Mouse (Mus musculus): ENCODE results near the gene Hipk1. TPM values are rescaled to one million over a fixed set of nuclear protein-coding genes. Genes with fewer than 3 reads are reported as not detected.
A peak's percentile ranks its signal among the peaks of the same experiment; 100 is the strongest.

The Hipk1 gene
- total RNA-seq, 2 experiments from 2014 or later: 96.7 to 98.2 TPM

DNA sequence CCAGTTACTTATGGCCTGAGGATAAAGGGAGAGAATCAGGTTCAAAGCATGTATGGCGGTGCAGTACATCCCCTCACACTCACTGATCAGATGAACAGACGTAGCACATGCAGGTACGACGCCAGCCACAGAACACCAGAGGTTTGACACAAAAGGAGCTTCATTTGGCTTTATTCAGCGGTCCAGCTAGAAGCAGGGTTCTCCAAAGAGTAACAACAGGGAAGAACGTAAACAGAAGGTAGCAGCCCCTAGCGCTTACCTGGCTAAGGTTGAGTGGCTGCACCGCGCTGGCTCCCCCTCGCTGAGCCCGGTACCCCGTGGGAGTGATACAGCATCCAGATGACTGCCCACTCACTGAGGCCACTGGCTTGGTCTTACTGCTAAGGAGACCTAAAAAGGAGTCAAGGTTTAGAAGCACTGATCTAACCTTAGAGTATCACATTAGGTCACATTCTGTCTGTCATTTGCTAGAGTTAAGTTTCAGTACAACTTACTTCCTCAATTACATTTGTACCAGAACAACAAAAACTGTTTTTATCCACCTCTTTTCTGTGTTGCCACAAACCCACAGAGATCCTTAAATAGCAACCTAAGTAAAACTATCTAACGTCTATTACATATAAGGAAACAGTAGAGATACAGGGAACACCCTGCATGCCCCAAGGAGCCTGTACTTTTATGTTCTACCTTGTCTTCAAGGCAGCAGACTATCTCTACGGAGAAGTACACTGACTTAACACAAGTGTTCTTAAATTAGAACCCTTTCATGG, 46.2 kb downstream of the Hipk1 start:
- DNase-seq: no peak

DNA sequence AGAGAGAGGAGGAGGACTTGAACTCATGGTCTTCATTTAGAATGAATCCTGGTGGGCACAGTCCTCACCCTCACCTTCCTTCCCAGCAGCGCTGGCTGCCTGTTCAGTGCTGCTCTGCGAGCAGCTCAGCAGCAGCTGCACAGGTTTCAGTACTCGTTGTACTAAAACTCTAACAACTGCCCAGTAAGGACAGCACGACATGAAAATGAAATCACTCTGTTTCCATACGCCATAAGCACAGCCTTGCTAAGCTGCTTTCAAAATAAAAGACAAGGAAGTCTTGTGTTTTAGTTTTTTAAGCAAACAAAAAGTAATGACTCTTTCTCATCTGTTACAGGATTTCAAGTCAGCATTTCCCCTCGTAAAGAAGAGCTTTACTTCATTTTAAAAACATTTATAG, 48.2 kb downstream of the Hipk1 start:
- no peak for DNase-seq

DNA sequence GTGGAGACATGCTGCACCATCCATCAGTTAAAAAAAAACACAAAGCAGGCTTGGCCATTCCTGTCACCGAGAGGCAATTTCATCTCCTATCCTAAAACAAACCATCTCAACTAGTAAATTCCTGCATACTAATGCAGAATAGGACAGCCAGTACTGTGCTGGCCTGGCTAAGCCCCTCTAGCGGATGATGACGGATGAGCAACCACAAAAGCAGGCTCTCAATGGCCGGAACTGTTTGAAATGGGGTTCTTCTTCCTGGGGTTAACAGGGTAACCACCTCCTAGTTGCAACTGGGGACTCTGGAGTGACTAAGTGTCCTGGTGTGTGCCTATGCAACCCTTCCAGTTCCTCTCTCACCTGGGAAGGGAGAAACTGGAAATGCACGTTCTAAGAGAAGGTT, 51.0 kb downstream of the Hipk1 start:
- DNase-seq: no peak

DNA sequence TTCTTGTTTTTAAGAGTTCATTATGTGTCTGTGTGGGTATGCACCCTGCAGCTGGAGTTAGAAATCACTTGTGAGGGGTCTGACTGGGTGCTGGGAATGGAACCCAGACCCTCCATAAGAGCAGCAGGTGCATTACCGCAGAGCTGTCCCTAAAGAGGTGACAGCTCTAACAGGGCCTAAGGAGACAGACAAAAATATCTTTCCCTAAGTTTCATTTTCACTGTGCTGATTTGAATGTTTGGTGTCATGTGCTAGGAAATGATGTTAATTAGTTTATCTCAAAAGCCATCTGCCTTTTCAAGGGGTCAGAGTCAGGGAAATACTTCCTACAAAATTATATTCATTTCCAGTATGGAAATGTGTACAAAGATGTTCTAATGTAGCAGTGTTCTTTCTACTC, 52.0 kb downstream of the Hipk1 start, which contains the start of gene Gm10964:
Gene Gm10964, plus strand, starts transcription at position 38 of the 400 bp plus-strand sequence.
- no peak for DNase-seq

DNA sequence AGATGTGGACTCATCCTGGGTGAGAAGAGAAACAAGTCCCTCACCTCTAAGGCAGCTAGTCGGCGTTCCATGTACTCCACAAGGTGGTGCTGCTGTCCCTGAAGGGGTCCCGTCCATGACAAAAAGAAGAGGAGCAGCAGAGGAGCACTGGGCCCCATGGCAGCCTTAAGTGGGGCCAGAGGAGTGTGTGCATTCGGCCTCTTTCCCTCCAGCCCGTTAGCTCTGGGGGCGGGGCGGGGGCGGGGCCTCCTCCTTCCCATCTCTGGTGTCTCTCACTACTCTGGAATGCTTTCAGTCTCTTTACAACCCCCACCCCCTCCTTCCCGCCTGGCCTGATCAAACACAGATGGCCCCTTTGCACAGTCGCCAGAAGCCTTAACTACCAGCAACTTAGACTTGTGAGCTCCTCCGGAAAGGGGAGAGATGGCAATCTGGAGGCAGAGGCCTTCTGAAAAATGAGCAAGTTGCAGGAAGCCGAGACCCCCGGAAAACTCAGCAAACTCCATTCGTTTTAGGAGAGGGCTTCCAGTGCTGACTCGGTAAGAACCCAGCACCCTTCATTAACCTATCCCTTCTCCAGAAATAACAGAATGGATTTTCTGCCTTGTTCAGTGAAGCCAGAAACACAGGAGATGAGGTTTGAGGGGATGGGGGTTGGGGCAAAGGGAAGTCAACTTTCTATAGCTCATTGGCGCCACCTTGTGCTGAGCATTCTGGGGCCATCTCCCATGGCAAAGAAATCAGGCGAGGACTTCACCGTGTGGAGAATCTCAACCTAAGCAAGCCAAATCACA, 53.4 kb downstream of the Hipk1 start, which contains the start of gene Olfml3:
Gene Olfml3, minus strand, starts transcription at position 224 of the 794 bp plus-strand sequence.
- DNase-seq: peak; percentile 95

DNA sequence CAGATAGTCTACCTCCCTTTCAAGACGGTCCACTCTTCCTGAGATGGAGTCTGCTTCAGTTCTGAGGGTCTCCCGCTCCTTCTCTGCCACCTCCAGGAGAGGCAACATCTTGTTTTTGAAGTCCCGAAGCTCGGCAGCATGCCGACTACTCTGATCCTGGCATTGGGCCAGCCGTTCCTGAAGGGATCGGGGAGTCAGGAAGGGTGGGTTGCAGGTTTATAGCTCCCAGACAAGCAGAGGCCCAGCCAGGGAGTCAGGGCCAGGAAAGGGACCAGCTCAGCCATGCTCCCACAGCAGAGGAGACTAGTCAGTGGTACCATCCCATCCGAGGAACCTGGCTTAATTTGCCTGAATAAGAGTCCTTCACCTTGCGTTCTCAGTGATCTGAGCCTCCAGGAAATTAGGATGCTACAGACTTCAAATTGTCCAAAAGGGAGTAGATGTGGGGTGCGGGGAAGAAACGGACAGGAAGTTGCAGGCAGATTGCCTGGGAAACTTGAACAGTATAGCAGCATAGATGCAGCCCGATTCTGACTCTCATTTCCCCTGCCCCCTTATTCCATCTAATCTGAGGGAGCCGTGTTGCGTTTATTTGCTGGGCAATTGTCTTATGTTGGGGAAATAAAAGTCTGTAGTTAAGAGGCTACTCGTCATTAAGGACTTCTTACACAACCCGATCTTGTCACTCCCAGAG, 54.2 kb downstream of the Hipk1 start:
- DNase-seq: peak; percentile 75

DNA sequence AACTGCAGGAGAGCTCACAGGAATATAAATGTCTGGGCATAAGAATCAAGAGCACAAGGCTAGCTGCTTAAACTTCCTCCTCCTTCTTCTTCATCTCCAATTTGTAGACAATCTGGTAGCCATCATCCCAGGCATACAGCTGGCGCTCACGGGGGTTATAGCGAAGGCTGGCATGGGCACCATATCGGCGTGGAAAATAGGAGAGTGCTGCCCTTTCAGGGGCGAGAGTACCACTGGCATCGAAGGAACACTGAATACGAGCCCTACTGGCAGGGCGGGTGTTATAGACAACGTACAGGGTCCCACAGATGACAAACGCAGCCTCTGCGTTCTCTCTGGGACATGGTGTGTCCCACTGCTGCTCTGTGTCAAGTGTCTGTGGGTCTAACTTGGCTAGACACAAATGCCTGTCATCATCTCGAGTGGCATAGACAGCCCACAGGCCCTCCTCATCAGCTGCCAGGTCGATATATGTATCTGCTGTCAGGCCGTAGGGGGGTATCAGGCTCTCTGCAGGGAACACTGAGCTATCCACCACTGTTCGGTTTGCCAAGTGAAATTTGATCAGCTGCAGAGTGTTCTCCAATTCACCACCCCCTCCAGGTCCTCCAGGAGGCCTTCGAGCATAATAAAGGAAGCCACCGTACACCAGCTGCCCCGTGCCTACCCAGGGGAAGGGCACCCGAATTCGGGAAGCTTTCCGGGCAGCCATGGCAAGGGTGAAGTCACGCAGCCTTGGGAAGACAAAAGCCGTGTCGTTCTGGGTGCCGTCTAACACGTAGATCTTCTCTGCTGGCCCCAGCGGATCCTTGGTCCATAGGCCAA, 55.4 kb downstream of the Hipk1 start:
- peak; percentile 16 for DNase-seq

DNA sequence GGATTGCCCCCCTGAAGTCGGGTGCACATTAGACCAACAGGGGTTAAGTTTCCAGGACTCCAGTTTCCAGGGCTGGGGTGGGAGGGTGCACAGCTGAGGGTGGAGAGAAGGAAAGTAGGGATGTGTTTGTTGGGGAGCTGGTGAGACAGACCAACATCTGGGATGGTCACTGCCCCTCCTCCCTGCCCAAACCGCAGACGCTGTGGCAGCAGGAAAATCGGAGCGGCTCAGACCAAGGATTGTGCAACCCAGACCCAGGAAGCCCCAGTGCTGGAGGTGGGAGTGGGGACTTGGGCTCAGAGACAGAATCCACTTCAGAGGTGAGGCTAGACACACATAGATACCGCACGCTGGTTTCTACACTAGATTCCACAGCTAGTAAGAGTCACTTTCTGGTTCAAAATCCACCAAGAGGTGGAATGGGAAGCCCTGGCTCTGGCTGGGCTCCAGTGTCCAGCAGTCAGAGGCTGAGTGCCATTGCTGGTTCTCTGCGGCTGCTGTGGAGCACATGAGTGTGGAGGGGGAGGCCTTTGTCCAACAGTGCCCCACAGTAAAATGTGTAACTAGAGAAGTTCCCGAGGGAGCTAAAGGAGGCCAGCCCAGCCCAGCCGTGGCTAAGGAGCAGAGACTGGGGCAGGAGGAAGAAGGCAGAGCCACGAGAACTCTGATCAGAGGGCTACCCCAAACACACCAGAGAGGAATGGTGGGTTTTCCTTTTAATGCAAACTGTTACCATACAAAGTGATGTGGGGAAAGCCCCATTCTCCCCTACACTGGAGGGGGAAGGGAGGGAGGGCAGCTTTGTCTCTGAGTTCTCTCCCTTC, 56.5 kb downstream of the Hipk1 start:
- DNase-seq: peak; percentile 47

DNA sequence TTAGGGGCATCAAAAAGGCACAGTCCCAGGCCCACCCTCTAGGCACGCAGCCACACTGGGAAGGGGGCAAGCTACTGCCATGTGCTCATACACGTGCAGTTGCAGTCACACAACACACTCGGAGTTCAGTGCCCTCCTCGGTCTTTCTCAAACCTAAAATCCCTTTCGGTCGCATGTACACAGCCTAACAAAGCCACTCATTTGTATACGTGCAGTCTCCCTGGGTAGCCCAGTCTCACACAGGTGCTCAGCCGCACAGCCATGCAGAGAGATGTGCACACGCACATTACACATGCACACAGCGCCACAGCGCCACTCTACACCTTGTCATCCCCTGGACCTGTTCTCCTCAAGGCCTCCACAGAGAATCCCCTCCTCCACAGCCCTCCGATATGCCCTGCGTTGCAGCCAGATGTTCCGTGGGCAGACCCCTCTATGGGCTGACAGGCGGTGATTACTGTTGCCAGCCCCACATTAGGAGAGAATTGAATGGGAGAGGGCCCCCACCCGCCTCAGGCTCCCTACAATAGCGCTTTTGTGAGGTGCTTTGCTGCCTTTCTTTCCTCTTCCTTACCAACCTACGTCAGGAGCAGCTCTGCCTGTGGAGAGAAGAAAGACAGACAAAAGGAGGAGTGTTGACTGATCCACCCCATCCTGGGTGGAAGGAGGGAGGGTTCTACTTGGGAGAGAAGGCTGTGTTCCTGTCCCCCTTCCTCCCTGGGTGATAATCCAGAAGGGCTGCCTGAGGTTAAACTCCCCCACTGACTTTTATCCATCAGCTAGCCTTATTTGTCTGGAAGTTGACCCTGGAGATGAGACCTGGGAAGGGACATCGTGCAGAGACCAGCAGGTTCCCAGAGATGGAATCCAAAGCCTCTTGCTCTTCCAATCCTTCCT, 57.3 kb downstream of the Hipk1 start:
- peak; percentile 11 for DNase-seq

DNA sequence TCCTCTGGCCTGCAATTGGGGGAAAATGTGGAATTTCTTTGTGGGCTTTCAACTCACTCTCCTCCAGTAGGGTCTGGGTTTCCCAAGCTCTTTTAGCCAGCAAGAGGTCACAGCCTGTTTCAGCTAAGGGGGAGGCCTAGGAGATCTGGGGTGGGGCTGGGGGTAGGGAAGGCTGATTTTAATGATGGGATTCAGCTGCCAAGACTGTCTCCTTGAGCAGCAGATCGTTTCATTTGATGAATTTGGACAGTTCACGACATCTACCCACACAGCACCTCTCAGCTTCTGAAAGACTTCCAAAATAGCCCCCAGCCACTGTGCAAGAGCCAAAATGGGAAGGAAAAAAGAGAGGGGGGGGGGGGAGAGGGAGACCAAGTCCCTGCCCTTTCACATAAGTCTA, 58.2 kb downstream of the Hipk1 start:
- no peak for DNase-seq

DNA sequence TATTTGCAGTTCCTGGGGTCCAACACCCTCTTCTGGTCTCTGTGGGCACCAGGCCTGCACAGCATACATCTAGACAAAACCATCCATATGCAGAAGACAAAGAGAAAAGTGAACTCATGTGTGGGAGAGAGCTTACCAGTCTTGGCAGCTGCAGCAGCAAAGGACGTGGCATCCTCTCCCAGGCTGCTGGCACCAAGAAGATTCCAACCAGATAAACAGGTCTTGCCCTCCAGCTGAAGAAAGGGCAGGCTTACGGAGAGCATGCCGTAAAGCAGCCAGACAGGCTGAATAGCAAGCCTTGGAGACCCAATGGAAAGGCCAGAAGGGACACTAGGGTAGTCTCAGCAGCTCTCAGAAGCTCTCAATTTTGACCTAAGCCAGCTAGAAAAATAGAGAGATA, 59.2 kb downstream of the Hipk1 start:
- DNase-seq: no peak

DNA sequence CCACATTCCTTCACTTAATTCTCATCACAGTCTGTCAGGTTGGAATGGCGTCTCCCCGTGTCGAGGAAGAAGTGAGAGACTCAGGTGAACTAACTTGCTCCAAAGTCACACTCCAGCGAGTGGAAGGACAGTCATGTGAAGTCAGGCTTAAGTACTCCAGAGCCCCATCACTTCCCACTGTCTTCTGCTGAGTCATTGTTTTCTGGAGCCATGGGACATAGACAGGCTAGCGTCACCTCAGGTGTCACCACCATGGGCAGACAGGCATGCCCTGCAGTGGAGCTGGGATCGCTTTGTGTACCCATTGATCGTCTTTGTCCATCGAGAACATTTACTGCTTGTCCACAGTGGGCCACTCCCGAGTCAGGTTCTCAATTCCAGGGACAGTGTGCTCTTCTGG, 61.5 kb downstream of the Hipk1 start:
- DNase-seq: no peak

DNA sequence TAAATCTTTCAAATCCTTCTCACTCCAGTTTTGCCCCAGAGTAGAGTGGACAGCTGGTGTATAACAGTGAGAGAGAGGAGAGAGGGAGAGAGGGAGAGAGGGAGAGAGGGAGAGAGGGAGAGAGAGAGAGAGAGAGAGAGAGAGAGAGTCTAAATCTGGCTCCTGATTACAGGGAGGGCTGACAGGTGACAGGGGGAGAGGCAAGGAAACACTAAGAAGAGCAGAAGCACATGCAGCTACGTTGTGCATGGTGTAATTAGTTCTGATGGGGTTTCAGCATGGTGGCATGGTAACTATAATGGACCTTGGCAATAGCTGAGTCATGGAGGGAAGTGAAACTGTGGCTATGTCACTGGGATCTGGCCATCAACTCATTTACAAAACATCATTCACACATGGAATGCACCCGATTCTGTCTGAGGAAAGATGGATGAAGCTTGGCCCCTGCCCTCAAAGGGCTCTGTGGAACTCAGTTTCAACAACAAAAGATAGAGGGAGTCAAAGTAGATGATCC, 63.5 kb downstream of the Hipk1 start:
- no peak for DNase-seq

DNA sequence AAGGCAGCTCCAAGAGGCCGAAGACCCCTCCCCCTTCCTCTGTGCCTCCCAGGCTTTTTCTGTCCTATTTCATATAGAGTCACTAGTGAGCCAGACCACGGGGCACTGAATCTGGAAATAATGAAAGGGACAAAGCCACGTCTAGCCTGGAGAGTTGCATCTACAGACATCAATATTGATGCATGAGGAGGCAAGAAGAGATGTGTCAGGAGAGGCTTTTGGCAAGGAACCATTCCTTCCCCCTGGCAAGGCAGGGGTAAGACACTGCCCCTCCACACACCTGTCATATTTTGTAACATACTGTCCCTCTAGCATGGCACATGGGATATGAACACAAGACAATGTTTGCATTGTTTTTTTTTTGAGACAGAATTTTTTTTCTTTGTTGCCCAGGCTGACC, 64.7 kb downstream of the Hipk1 start:
- no peak for DNase-seq

DNA sequence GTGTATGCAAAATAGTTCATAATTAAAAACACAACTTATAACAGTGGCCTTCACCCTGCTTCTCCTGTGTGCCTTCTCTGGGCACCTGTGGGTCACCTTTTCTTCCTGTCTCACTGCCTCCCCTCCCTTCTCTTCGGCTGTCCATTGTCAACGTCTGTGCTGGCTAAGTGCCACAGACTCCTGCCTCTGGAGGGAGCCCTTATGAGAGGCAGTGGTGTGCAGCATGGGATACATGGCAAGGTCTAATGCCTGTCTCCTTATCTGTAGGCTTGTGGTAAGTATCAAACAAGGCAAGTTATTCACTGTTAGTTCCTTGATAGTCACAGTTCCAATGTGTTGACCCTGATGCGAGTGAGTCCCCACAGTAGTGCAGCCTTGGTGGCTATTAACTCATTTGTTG, 67.2 kb downstream of the Hipk1 start:
- peak; percentile 35 for DNase-seq

DNA sequence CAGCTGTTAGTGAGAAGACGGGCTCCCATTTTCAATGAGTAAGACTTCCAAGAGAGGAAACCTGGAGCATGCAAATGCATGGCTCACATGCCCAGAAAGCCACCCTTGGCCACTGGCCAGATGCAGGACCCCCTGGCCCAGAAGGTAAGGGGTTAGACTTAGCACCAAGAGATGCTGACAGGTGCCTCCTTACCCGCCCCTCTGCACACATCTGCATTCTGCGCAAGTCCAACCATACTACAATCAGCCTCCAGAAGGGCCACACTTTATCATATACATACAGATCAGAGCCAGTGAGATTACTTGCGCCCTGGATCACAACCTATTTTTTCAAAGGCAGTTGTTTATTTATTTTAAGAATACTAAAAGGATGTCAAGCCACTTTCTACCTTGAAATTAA, 72.6 kb downstream of the Hipk1 start:
- DNase-seq: peak; percentile 1

DNA sequence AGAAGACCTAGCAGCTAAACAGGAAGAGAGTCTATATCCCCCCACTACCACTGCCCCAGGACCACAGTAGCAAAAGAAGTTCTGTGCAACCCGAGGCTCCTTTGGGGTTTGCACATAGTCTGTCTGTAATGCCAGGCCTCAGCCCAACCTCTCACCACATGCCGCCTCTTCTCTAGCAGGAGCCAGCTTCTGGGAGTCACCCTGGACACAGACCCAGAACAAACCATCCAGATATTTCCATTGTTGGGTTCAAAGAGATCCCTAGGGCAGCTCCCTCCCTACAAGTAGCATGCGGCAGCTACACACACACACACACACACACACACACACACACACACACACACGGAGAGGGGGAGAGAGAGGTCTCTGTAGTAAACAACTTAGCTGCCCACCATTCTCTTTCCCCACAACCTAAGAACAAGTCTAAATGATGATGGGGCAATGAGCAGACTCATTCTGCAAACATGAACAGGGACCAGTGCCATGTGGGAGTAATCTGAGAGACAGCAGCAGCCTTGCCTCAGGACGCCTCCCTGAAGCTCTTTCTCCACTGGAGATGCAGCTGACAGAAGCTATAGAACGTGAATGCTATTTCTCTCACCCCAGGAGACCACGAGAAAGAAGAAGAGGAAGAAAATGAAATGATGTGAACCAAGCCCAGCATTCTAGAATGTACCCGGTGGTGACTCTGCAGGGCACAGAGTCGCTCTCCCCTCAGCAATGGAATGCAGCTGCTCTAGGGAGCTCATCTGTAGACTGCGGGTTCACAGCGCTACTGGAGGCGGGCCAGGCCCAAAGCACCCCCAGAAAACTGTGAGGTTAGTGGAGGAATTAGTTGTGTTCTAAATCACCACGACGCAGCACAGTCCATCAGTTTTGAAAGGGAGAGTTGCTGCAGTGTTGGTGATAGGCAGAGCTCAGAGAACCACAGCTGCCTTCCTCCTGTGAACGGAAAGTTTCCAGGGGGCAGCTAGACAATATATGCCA, 74.3 kb downstream of the Hipk1 start:
- peak; percentile 12 for DNase-seq
